Mouse (Mus musculus): ENCODE measurements around the gene Bptf. TPM values are rescaled to one million over a fixed set of nuclear protein-coding genes. Genes with fewer than 3 reads are reported as not detected.
A peak's percentile ranks its signal among the peaks of the same experiment; 100 is the strongest.

Gene Bptf
- polyA plus RNA-seq, 2 experiments: 38.4 to 49.1 TPM

DNA sequence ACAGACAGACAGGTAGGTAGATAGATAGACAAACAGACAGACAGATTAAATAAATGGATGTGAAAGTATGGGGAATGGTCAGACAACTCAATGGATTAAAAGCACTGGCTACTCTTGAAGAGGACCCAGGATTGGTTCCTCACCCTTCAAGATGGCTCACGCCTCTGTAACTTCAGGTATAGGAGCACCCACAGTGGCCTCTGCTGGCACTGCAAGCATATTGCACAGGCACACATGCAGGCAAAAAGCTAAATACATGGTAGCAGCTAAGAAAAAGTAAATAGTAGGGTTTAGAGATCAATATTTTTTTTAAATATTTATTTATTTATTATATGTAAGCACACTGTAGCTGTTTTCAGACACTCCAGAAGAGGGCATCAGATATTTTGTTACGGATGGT lies 23.0 kb downstream of the Bptf start:
- Histone ChIP-seq H3K4me1 (ENCODE audit: control insufficient read depth, insufficient read depth, low read length) (peaks cover 3% of the 10 kb centered on the region; the same call in 1 of the 2 replicates), H3K27me3 (ENCODE audit: control insufficient read depth, insufficient read depth, low read length) (no peaks in the 10 kb centered on the region), H3K9me3 (ENCODE audit: control insufficient read depth, low read length) (no peaks in the 10 kb centered on the region), H3K4me3 (replicated peaks; ENCODE audit: low read length) (no peak overlapping the region), H3K4me2 (replicated peaks; ENCODE audit: low read depth, low read length, severe bottlenecking) (no peak overlapping the region), H3K9ac (ENCODE audit: low read depth, low read length, severe bottlenecking) (no peak overlapping the region), H3K27ac (replicated peaks; ENCODE audit: low read depth, low read length) (no peak overlapping the region), H3K36me3 (ENCODE audit: control insufficient read depth, insufficient read depth, low read length) (peaks cover 27% of the 10 kb centered on the region)
- ATAC-seq (ENCODE audit: low FRiP score, low read depth) (no peak), DNase-seq (ENCODE audit: low spot score) (no peak)
- WGBS: 89% methylated on average over 2 of the region's 2 CpGs
- TF ChIP-seq POLR2A (IDR thresholded peaks at IDR 0.05; ENCODE audit: borderline replicate concordance, extremely low read depth, insufficient read depth, insufficient read length): no peak

DNA sequence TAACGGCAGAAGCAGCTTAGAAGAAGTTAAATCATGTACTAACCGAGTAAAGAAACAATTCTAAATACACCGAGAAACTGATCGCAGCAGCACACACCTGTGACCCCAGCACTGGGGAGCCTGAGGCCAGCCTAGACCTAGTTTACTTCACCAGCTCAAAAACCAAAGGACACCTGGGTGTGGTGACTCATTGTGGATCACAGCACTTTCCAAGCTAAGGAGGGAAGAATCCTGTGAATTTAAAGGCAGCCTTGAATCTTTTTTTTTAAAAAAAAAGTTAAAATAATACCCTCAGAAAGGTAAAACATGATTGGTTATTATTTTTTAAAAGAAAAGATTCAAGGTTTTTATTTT lies 24.2 kb downstream of the Bptf start:
- H3K27me3 ChIP-seq (ENCODE audit: control insufficient read depth, insufficient read depth, low read length): no peaks in the 10 kb centered on the region
- no peak for TF ChIP-seq POLR2A (IDR thresholded peaks at IDR 0.05; ENCODE audit: borderline replicate concordance, extremely low read depth, insufficient read depth, insufficient read length)
- no peak for ATAC-seq (ENCODE audit: low FRiP score, low read depth)
- no peaks in the 10 kb centered on the region for H3K9me3 ChIP-seq (ENCODE audit: control insufficient read depth, low read length)
- DNase-seq (ENCODE audit: low spot score): no peak
- H3K4me2 ChIP-seq (replicated peaks; ENCODE audit: low read depth, low read length, severe bottlenecking): no peak overlapping the region
- WGBS: 86% methylated on average over 4 of the region's 4 CpGs
- no peak overlapping the region for H3K9ac ChIP-seq (ENCODE audit: low read depth, low read length, severe bottlenecking)
- peaks cover 5% of the 10 kb centered on the region for H3K4me1 ChIP-seq (ENCODE audit: control insufficient read depth, insufficient read depth, low read length)
- no peak overlapping the region for H3K27ac ChIP-seq (replicated peaks; ENCODE audit: low read depth, low read length)
- H3K4me3 ChIP-seq (replicated peaks; ENCODE audit: low read length): no peak overlapping the region
- peaks cover 27% of the 10 kb centered on the region for H3K36me3 ChIP-seq (ENCODE audit: control insufficient read depth, insufficient read depth, low read length)

DNA sequence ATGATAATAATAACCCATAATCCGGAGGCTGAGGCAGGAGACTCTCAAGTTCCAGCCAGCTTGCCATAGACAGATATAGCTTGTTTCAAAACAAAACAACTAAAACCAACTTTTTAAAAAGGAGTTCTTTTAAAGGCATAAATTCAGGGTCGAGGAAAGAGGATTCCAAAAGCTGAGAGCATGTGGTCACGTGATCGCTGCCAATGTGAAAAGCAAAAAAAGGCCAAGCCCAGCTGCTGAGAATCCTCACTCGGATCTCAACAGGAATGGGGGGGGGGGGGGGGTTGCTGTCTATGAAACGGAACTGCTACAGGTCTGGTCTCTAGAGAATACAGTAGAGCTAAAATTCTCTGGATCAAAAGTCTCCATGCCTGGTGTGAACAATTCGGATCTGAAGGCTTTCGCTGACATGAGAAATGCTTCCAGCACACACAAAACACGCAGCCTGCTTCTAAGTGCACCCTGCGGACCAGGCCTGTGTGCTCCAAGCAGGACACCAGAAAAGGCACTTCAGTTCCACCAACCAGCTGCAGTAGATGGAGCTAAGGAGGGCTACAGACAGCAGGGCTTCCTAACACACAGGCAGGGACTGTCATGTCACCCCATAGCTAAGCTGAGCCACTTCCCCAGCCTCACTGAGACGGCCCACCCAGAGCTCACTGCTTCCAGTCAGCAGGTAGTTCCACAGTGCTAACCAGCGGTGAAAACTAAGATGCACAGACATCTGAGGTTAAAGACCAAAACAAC lies 24.8 kb downstream of the Bptf start:
- no peak overlapping the region for H3K27ac ChIP-seq (replicated peaks; ENCODE audit: low read depth, low read length)

DNA sequence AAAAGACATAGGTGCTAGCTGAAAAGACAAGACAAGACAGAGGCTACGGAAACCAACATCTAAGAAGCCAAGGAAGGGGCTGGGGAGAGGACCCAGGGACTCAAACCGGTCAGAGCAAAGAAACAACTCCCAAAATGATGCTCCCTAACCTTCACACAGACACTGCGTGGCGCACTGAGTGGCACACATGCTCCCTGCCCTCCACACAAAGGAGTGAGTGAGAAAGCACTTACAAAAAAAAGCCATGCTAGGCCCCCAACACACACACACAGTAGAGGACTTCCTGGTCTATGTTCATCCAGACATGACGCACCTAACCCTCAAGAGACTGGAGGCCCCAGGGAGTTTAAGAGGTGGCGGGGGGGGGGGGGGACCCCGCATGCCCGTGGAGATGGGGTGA lies 25.5 kb downstream of the Bptf start:
- TF ChIP-seq POLR2A (IDR thresholded peaks at IDR 0.05; ENCODE audit: borderline replicate concordance, extremely low read depth, insufficient read depth, insufficient read length): no peak
- Histone ChIP-seq H3K4me3 (replicated peaks; ENCODE audit: low read length) (no peak overlapping the region), H3K4me1 (ENCODE audit: control insufficient read depth, insufficient read depth, low read length) (peaks cover 13% of the 10 kb centered on the region), H3K27me3 (ENCODE audit: control insufficient read depth, insufficient read depth, low read length) (no peaks in the 10 kb centered on the region), H3K9me3 (ENCODE audit: control insufficient read depth, low read length) (no peaks in the 10 kb centered on the region), H3K9ac (ENCODE audit: low read depth, low read length, severe bottlenecking) (no peak overlapping the region), H3K4me2 (replicated peaks; ENCODE audit: low read depth, low read length, severe bottlenecking) (no peak overlapping the region), H3K36me3 (ENCODE audit: control insufficient read depth, insufficient read depth, low read length) (peaks cover 28% of the 10 kb centered on the region), H3K27ac (replicated peaks; ENCODE audit: low read depth, low read length) (no peak overlapping the region)
- WGBS: 85% methylated on average over 8 of the region's 8 CpGs
- no peak for DNase-seq (ENCODE audit: low spot score)
- ATAC-seq (ENCODE audit: low FRiP score, low read depth): no peak

More for the DNA sequence above, 24.8 kb downstream of the Bptf start:
- no peak for DNase-seq (ENCODE audit: low spot score)
- Histone ChIP-seq H3K9me3 (ENCODE audit: control insufficient read depth, low read length) (no peaks in the 10 kb centered on the region), H3K9ac (ENCODE audit: low read depth, low read length, severe bottlenecking) (peak overlapping the region; percentile 31; the same call in 1 of the 2 replicates), H3K4me3 (replicated peaks; ENCODE audit: low read length) (no peak overlapping the region), H3K4me2 (replicated peaks; ENCODE audit: low read depth, low read length, severe bottlenecking) (no peak overlapping the region), H3K36me3 (ENCODE audit: control insufficient read depth, insufficient read depth, low read length) (peaks cover 27% of the 10 kb centered on the region), H3K4me1 (ENCODE audit: control insufficient read depth, insufficient read depth, low read length) (peaks cover 10% of the 10 kb centered on the region), H3K27me3 (ENCODE audit: control insufficient read depth, insufficient read depth, low read length) (no peaks in the 10 kb centered on the region)
- WGBS: 73% methylated on average over 12 of the region's 12 CpGs
- TF ChIP-seq POLR2A (IDR thresholded peaks at IDR 0.05; ENCODE audit: borderline replicate concordance, extremely low read depth, insufficient read depth, insufficient read length): no peak
- no peak for ATAC-seq (ENCODE audit: low FRiP score, low read depth)

DNA sequence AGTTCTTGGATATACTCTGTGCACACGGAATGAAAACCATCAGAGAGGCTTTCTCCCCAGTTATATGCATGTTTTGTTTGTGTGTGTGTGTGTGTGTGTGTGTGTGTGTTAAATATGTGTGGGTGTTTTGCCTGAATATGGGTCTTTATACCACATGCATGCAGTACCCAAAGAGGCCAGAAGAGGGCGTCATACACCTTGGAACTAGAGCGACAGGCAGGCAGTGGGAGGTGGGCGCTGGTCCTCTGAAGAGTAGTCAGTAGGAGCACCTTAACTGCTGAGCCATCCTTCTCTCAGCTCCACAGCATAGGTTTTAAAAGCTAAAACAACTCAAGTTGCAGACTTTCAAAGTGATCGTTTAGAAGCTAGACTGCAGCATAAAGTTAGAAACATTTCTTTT lies 26.7 kb downstream of the Bptf start:
- TF ChIP-seq POLR2A (IDR thresholded peaks at IDR 0.05; ENCODE audit: borderline replicate concordance, extremely low read depth, insufficient read depth, insufficient read length): no peak
- WGBS: 60% methylated on average over 5 of the region's 5 CpGs
- Histone ChIP-seq H3K27me3 (ENCODE audit: control insufficient read depth, insufficient read depth, low read length) (no peaks in the 10 kb centered on the region), H3K9me3 (ENCODE audit: control insufficient read depth, low read length) (no peaks in the 10 kb centered on the region), H3K4me2 (replicated peaks; ENCODE audit: low read depth, low read length, severe bottlenecking) (no peak overlapping the region), H3K36me3 (ENCODE audit: control insufficient read depth, insufficient read depth, low read length) (peaks cover 20% of the 10 kb centered on the region), H3K27ac (replicated peaks; ENCODE audit: low read depth, low read length) (no peak overlapping the region), H3K9ac (ENCODE audit: low read depth, low read length, severe bottlenecking) (no peak overlapping the region), H3K4me3 (replicated peaks; ENCODE audit: low read length) (no peak overlapping the region), H3K4me1 (ENCODE audit: control insufficient read depth, insufficient read depth, low read length) (peaks cover 13% of the 10 kb centered on the region)
- DNase-seq (ENCODE audit: low spot score) (peak; percentile 44), ATAC-seq (ENCODE audit: low FRiP score, low read depth) (no peak)
